Mouse (Mus musculus): Measurements from ENCODE around the gene Ppp1r12a. TPM values are rescaled to one million over a fixed set of nuclear protein-coding genes. Genes with fewer than 3 reads are reported as not detected.
"Not testable (repeated sequence)": the region's sequence is repeated elsewhere in the genome, so short reads cannot be mapped to it uniquely, and the experiment has no call there.

The Ppp1r12a gene
- total and polyA plus RNA-seq, 3 experiments: 8.5 to 110 (median 84.0) TPM

- DNase-seq: no peak
Measured at GRCm38 (mm10) chr10:108202126-108202525, 40.1 kb downstream of the Ppp1r12a start.

GRCm38 (mm10) chr10:108203440-108203839, 41.4 kb downstream of the Ppp1r12a start:
- DNase-seq: no peak

GRCm38 (mm10) chr10:108209396-108209795, 47.4 kb downstream of the Ppp1r12a start:
- DNase-seq: no peak

- no peak for DNase-seq
Measured at GRCm38 (mm10) chr10:108224413-108224812, 62.4 kb downstream of the Ppp1r12a start.

- DNase-seq: no peak
Measured at GRCm38 (mm10) chr10:108237049-108237448, 75.1 kb downstream of the Ppp1r12a start.

GRCm38 (mm10) chr10:108239061-108239460, 77.1 kb downstream of the Ppp1r12a start:
- no peak for DNase-seq

GRCm38 (mm10) chr10:108250710-108251109, 88.7 kb downstream of the Ppp1r12a start:
- DNase-seq: no peak

GRCm38 (mm10) chr10:108251181-108251580, 89.2 kb downstream of the Ppp1r12a start:
- DNase-seq: no peak

- no peak for DNase-seq
Measured at GRCm38 (mm10) chr10:108255812-108256376, 93.9 kb downstream of the Ppp1r12a start.

GRCm38 (mm10) chr10:108260931-108261330, 98.9 kb downstream of the Ppp1r12a start:
- no peak for DNase-seq

- no peak for DNase-seq
Measured at GRCm38 (mm10) chr10:108264641-108265040, 102.6 kb downstream of the Ppp1r12a start.

- no peak for DNase-seq
Measured at GRCm38 (mm10) chr10:108271201-108271600, 109.2 kb downstream of the Ppp1r12a start.

GRCm38 (mm10) chr10:108276678-108277077, 114.7 kb downstream of the Ppp1r12a start:
- no peak for DNase-seq

GRCm38 (mm10) chr10:108277198-108277597, 115.2 kb downstream of the Ppp1r12a start:
- DNase-seq: no peak

- not testable (repeated sequence) for DNase-seq
Measured at GRCm38 (mm10) chr10:108281099-108281498, 119.1 kb downstream of the Ppp1r12a start.

- no peak for DNase-seq
Measured at GRCm38 (mm10) chr10:108282351-108282750, 120.4 kb downstream of the Ppp1r12a start.

GRCm38 (mm10) chr10:108283418-108283817, 121.4 kb downstream of the Ppp1r12a start:
- DNase-seq: no peak

- DNase-seq: no peak
Measured at GRCm38 (mm10) chr10:108283837-108284236, 121.8 kb downstream of the Ppp1r12a start.

GRCm38 (mm10) chr10:108284445-108284844, 122.5 kb downstream of the Ppp1r12a start:
- no peak for DNase-seq

GRCm38 (mm10) chr10:108284977-108285376, 123.0 kb downstream of the Ppp1r12a start:
- DNase-seq: no peak

GRCm38 (mm10) chr10:108286658-108287437, 124.9 kb downstream of the Ppp1r12a start:
- DNase-seq: no peak

GRCm38 (mm10) chr10:108287438-108287801, 125.4 kb downstream of the Ppp1r12a start:
- no peak for DNase-seq

- DNase-seq: no peak
Measured at GRCm38 (mm10) chr10:108290046-108290445, 128.1 kb downstream of the Ppp1r12a start.
